Mouse (Mus musculus) cerebellum, adult 8-10 months (tissue): ENCODE data around the gene Pdgfb.
A peak's percentile ranks its signal among the peaks of the same experiment; 100 is the strongest.

Experiments used
- DNase-seq: peaks from one replicate; pipeline ENCODE4 v3.0.0; 2022

The Pdgfb gene

GRCm38 (mm10) chr15:80034366-80034765 lies 19.6 kb upstream of the Pdgfb start:
- DNase-seq: no peak

- DNase-seq: no peak
Measured at GRCm38 (mm10) chr15:80031133-80031532, 16.4 kb upstream of the Pdgfb start.

GRCm38 (mm10) chr15:80030399-80030798 lies 15.6 kb upstream of the Pdgfb start:
- no peak for DNase-seq

GRCm38 (mm10) chr15:80028862-80029261 lies 14.1 kb upstream of the Pdgfb start:
- no peak for DNase-seq

- DNase-seq: no peak
Measured at GRCm38 (mm10) chr15:80026689-80027353, 12.0 kb upstream of the Pdgfb start.

- no peak for DNase-seq
Measured at GRCm38 (mm10) chr15:80026061-80026460, 11.3 kb upstream of the Pdgfb start.

- no peak for DNase-seq
Measured at GRCm38 (mm10) chr15:80025615-80026014, 10.8 kb upstream of the Pdgfb start.

GRCm38 (mm10) chr15:80024331-80025313 lies 9.8 kb upstream of the Pdgfb start:
- DNase-seq: no peak

GRCm38 (mm10) chr15:80020516-80020915 lies 5.7 kb upstream of the Pdgfb start:
- DNase-seq: no peak

- DNase-seq: no peak
Measured at GRCm38 (mm10) chr15:80019625-80020024, 4.8 kb upstream of the Pdgfb start.

- no peak for DNase-seq
Measured at GRCm38 (mm10) chr15:80019220-80019619, 4.4 kb upstream of the Pdgfb start.

GRCm38 (mm10) chr15:80016563-80017301 lies 2.0 kb upstream of the Pdgfb start:
- no peak for DNase-seq

- no peak for DNase-seq
Measured at GRCm38 (mm10) chr15:80015211-80015952, 605 bp upstream of the Pdgfb start.

GRCm38 (mm10) chr15:80014031-80014320 lies 801 bp downstream of the Pdgfb start:
- DNase-seq: no peak

GRCm38 (mm10) chr15:80013256-80014030 lies 1.3 kb downstream of the Pdgfb start:
- no peak for DNase-seq

- DNase-seq: peak; percentile 76
Measured at GRCm38 (mm10) chr15:80012527-80013201, 2.1 kb downstream of the Pdgfb start.

- DNase-seq: peak; percentile 82
Measured at GRCm38 (mm10) chr15:80011778-80012526, 2.8 kb downstream of the Pdgfb start.

- DNase-seq: no peak
Measured at GRCm38 (mm10) chr15:80011194-80011593, 3.6 kb downstream of the Pdgfb start.

- no peak for DNase-seq
Measured at GRCm38 (mm10) chr15:80010182-80010558, 4.6 kb downstream of the Pdgfb start.

GRCm38 (mm10) chr15:80009421-80010181 lies 5.2 kb downstream of the Pdgfb start:
- no peak for DNase-seq
